Mouse (Mus musculus) liver, postnatal 0 days (tissue): ENCODE measurements around the gene Pttg1. TPM values are rescaled to one million over a fixed set of nuclear protein-coding genes. Genes with fewer than 3 reads are reported as not detected.

Experiments used
- ATAC-seq: fragments of 200-750 bp; cut with Nextera tagmentation; 2 replicates; pipeline ENCODE4 v1.8.0; 2017; ENCODE audit warnings: mild to moderate bottlenecking, moderate library complexity
- DNase-seq: peaks from one replicate; pipeline ENCODE4 v3.0.0-alpha.2; 2016
- H3K27ac ChIP-seq: fragments of 300-500 bp; sonication (generic); 2 replicates; pipeline ENCODE4 v1.5.1; 2014; ENCODE audit warnings: antibody characterized with exemption, moderate library complexity, mild to moderate bottlenecking, low read depth
- H3K27me3 ChIP-seq: fragments of 300-500 bp; sonication (generic); 2 replicates; pipeline ENCODE4 v1.6.1; 2014; ENCODE audit warnings: low read length, control low read depth, mixed read lengths; ENCODE audit not compliant: insufficient read depth
- H3K36me3 ChIP-seq: fragments of 300-500 bp; sonication (generic); replicated peaks from 2 replicates; pipeline ENCODE4 v1.6.1; 2014; ENCODE audit warnings: mild to moderate bottlenecking, control low read depth, low read length, moderate library complexity, mixed read lengths; ENCODE audit not compliant: insufficient read depth
- H3K4me1 ChIP-seq: fragments of 300-500 bp; sonication (generic); 2 replicates; pipeline ENCODE4 v1.6.1; 2014; ENCODE audit warnings: antibody characterized with exemption, mild to moderate bottlenecking, control low read depth; ENCODE audit not compliant: insufficient read depth
- H3K4me2 ChIP-seq: fragments of 300-500 bp; sonication (generic); 2 replicates; pipeline ENCODE4 v1.6.1; 2014; ENCODE audit warnings: low read depth, mild to moderate bottlenecking, low read length, moderate library complexity, mixed read lengths
- H3K4me3 ChIP-seq: fragments of 300-500 bp; sonication (generic); 2 replicates; pipeline ENCODE4 v1.5.1; 2014; ENCODE audit warnings: low read depth, low read length
- H3K9ac ChIP-seq: fragments of 300-500 bp; sonication (generic); replicated peaks from 2 replicates; pipeline ENCODE4 v1.6.1; 2014; ENCODE audit warnings: mild to moderate bottlenecking, moderate library complexity
- H3K9me3 ChIP-seq: fragments of 300-500 bp; sonication (generic); 2 replicates; pipeline ENCODE4 v1.6.1; 2016; ENCODE audit warnings: mild to moderate bottlenecking, control low read depth, low read length, mixed read lengths
- CTCF ChIP-seq: sonication (generic); IDR thresholded peaks from 2 replicates; pipeline ENCODE4 v1.5.1; 2016; ENCODE audit warnings: antibody characterized with exemption, low read depth
- EP300 ChIP-seq: IDR thresholded peaks from 2 replicates; pipeline ENCODE4 v1.6.1; 2016; ENCODE audit warnings: antibody characterized with exemption, low read depth, mild to moderate bottlenecking
- WGBS: fragments of 180-500 bp; shearing (Covaris S2); extraction: QIAGEN DNeasy Blood & Tissue Kit; methylation state at CpG from one replicate; pipeline ENCODE4 v1.1.7; 2014; ENCODE audit not compliant: insufficient replicate concordance; 5-methylcytosine and 5-hydroxymethylcytosine counted together
- polyA plus RNA-seq: library from polyadenylated mRNA; unstranded; fragments of >200 nt; fragmentation: Nextera tagmentation; extraction: Ambion mirVana; gene quantifications from 2 replicates; pipeline ENCODE4 v1.2.1, GENCODE M21; 2015

Gene Pttg1
- polyA plus RNA-seq, 1 experiment from 2014 or later: 61.8 TPM

- Histone ChIP-seq H3K36me3 (no peaks in the 10 kb centered on the region), H3K27ac (no peak overlapping the region), H3K9ac (no peak overlapping the region), H3K4me1 (peaks cover 8% of the 10 kb centered on the region), H3K27me3 (no peaks in the 10 kb centered on the region), H3K4me3 (no peak overlapping the region), H3K9me3 (no peaks in the 10 kb centered on the region), H3K4me2 (no peak overlapping the region)
- WGBS: 71% methylated on average over 7 of the region's 7 CpGs
- DNase-seq (no peak), ATAC-seq (no peak)
- TF ChIP-seq EP300 (no peak), CTCF (no peak)
Measured at GRCm38 (mm10) chr11:43389118-43389517, 36.9 kb downstream of the Pttg1 start.

GRCm38 (mm10) chr11:43388122-43389097 is 37.6 kb downstream of the Pttg1 start:
- Histone ChIP-seq H3K27ac (no peak overlapping the region), H3K27me3 (no peaks in the 10 kb centered on the region), H3K4me2 (no peak overlapping the region), H3K9ac (no peak overlapping the region), H3K9me3 (no peaks in the 10 kb centered on the region), H3K36me3 (no peaks in the 10 kb centered on the region), H3K4me3 (no peak overlapping the region), H3K4me1 (peaks cover 8% of the 10 kb centered on the region)
- 71% methylated on average over 21 of the region's 21 CpGs for WGBS
- ATAC-seq (no peak), DNase-seq (no peak)
- no peak for TF ChIP-seq CTCF
- TF ChIP-seq EP300: no peak

- no peaks in the 10 kb centered on the region for H3K36me3 ChIP-seq
- DNase-seq (no peak), ATAC-seq (no peak)
- no peak overlapping the region for H3K27ac ChIP-seq
- H3K4me1 ChIP-seq: peaks cover 8% of the 10 kb centered on the region
- WGBS: 74% methylated on average over 14 of the region's 14 CpGs
- H3K4me3 ChIP-seq: no peak overlapping the region
- no peak for TF ChIP-seq CTCF
- no peak for TF ChIP-seq EP300
- no peak overlapping the region for H3K9ac ChIP-seq
- no peaks in the 10 kb centered on the region for H3K27me3 ChIP-seq
- no peaks in the 10 kb centered on the region for H3K9me3 ChIP-seq
- H3K4me2 ChIP-seq: no peak overlapping the region
Measured at GRCm38 (mm10) chr11:43387004-43387880, 38.8 kb downstream of the Pttg1 start.

DNA sequence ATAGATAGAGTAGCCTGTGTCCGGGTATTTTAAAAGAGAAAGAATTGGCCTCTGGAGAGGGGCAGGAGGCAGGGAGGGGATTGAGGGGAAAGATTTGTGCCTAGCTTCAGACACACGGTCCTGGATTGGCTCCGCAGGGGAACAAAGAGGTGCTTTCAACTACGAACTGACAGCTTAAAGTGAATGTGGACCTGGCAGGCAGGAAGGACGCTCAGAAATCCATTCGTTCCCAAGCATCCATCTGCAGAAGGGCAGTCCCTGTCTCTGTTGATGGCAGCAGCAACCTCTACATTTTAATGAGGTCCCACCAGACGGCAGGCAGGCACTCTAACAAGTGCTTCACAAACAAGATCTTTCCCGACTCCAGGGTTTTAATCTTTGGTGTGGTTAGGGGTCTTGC is 40.3 kb downstream of the Pttg1 start:
- ATAC-seq: peak; percentile 19; the same call in 1 of the 2 replicates
- H3K4me1 ChIP-seq: peaks cover 8% of the 10 kb centered on the region
- WGBS: 22% methylated on average over 8 of the region's 8 CpGs

DNA sequence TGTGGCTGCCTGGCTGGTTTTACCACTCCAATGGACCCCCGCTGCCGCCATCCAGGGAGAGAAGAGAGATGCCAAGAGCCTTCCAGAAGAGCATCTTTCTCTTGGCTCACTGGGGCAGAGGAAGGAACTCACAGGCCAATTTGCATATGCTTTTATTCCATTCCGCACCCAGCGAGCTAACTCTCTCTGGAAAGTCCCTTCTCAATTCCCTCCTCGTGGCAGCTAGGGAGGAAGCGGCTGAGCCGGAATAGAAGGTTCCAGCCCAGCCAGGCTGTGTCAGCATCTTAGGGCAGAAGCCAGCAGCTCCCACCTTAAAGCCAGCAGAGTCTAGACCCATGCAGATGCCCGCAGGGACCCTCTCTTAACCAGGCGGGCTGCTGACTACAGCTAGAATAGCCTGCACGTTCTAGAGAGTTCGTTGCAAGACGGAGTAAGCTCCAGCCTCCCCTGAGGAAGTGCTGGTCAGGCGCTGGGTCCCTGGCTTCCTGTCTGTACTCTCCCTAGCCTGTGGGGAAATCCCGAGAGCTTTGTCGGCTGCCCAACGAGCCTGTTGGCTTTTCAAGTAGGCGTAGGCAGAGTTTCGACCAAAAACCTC is 40.9 kb downstream of the Pttg1 start:
- Histone ChIP-seq H3K27ac (peak overlapping the region; percentile 82), H3K4me3 (peak overlapping the region; percentile 44), H3K4me2 (peak overlapping the region; percentile 71), H3K36me3 (no peaks in the 10 kb centered on the region), H3K9ac (peak overlapping the region; percentile 51), H3K27me3 (no peaks in the 10 kb centered on the region), H3K9me3 (no peaks in the 10 kb centered on the region), H3K4me1 (peaks cover 8% of the 10 kb centered on the region)
- DNase-seq (peak; percentile 52), ATAC-seq (peak; percentile 86)
- WGBS: under 1% methylated on average over 18 of the region's 18 CpGs
- TF ChIP-seq EP300 (no peak), CTCF (no peak)

More for the DNA sequence above, 40.3 kb downstream of the Pttg1 start:
- Histone ChIP-seq H3K9ac (peak overlapping the region; percentile 21; the same call in 1 of the 2 replicates), H3K27me3 (no peaks in the 10 kb centered on the region), H3K27ac (peak overlapping the region; percentile 82; the same call in 1 of the 2 replicates), H3K4me2 (peak overlapping the region; percentile 71), H3K9me3 (no peaks in the 10 kb centered on the region), H3K4me3 (peak overlapping the region; percentile 44), H3K36me3 (no peaks in the 10 kb centered on the region)
- no peak for DNase-seq
- TF ChIP-seq EP300: no peak
- no peak for TF ChIP-seq CTCF

DNA sequence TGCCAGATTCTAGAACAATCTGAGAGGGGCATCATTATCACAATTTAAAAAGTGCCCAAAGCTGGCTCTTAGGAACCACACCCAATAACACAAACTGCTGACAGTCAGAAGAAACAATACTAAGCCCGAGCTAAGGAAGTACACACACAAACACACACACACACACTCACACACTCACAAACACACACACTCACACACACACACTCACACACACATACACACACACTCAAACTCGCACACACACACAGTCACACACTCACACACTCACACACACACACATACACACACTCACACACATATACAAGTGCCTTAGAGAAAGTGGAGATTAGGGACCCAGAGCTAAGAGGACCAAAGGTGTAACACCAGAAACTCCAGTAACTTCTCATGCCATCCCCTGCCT is 42.5 kb downstream of the Pttg1 start:
- ATAC-seq: no peak
- Histone ChIP-seq H3K4me2 (peak overlapping the region; percentile 32; the same call in 1 of the 2 replicates), H3K4me3 (no peak overlapping the region), H3K9me3 (no peaks in the 10 kb centered on the region), H3K4me1 (peaks cover 8% of the 10 kb centered on the region), H3K27ac (no peak overlapping the region), H3K27me3 (no peaks in the 10 kb centered on the region), H3K36me3 (no peaks in the 10 kb centered on the region), H3K9ac (no peak overlapping the region)
- DNase-seq: no peak
- TF ChIP-seq CTCF: no peak
- TF ChIP-seq EP300: no peak
- 63% methylated on average over 2 of the region's 2 CpGs for WGBS
